Mouse (Mus musculus) fibroblast of lung, adult 2 months (primary cell): ENCODE measurements at regions not wholly inside any gene's neighbourhood (a gene's known extent, or its start where the extent isn't known, plus 50 kb on each side); places are given as distances from the start of the nearest gene placed in this dataset.
"Not testable (repeated sequence)": the region's sequence is repeated elsewhere in the genome, so short reads cannot be mapped to it uniquely, and the experiment has no call there.

Experiments used
- DNase-seq: peaks from one replicate; pipeline ENCODE4 v3.0.0-alpha.2; 2011; ENCODE audit warnings: low read depth

- DNase-seq = no peak
Measured at GRCm38 (mm10) chr8:18005660-18006059, 972.4 kb downstream of the Defb40 start.

GRCm38 (mm10) chr8:18000750-18001149 is 977.3 kb downstream of the Defb40 start:
- no peak for DNase-seq

- no peak for DNase-seq
Measured at GRCm38 (mm10) chr8:17984779-17985178, 993.3 kb downstream of the Defb40 start.

- no peak for DNase-seq
Measured at GRCm38 (mm10) chr8:17948848-17949247, 1029.2 kb downstream of the Defb40 start.

- no peak for DNase-seq
Measured at GRCm38 (mm10) chr8:17948053-17948834, 1029.8 kb downstream of the Defb40 start.

GRCm38 (mm10) chr8:17934696-17935095 is 1043.4 kb downstream of the Defb40 start:
- no peak for DNase-seq

GRCm38 (mm10) chr8:17909316-17909715 is 1068.7 kb downstream of the Defb40 start:
- no peak for DNase-seq

- DNase-seq = not testable (repeated sequence)
Measured at GRCm38 (mm10) chr8:17888598-17888997, 1089.5 kb downstream of the Defb40 start.

- no peak for DNase-seq
Measured at GRCm38 (mm10) chr8:17863388-17863787, 1114.7 kb downstream of the Defb40 start.
